Mouse (Mus musculus) myocyte (in vitro differentiated cells): ENCODE measurements at regions not wholly inside any gene's neighbourhood (a gene's known extent, or its start where the extent isn't known, plus 50 kb on each side); places are given as distances from the start of the nearest gene placed in this dataset.

ENCODE experiments used
- CEBPB ChIP-seq: IDR thresholded peaks from 2 replicates; pipeline ENCODE4 v1.6.1; 2011; ENCODE audit warnings: mild to moderate bottlenecking, moderate library complexity; ENCODE audit not compliant: poor library complexity, insufficient read depth, severe bottlenecking
- POLR2A ChIP-seq: IDR thresholded peaks from one replicate; pipeline ENCODE4 v1.6.1; 2011; ENCODE audit warnings: low read depth, mild to moderate bottlenecking, control low read depth, moderate library complexity; ENCODE audit not compliant: insufficient read length
- REST ChIP-seq: IDR thresholded peaks from one replicate; pipeline ENCODE4 v1.6.1; 2011; ENCODE audit warnings: mild to moderate bottlenecking, control low read depth, moderate library complexity; ENCODE audit not compliant: insufficient read depth, insufficient read length
- TCF12 ChIP-seq: IDR thresholded peaks from one replicate; pipeline ENCODE4 v1.6.1; 2011; ENCODE audit warnings: mild to moderate bottlenecking, control low read depth; ENCODE audit not compliant: poor library complexity, insufficient read depth, severe bottlenecking

DNA sequence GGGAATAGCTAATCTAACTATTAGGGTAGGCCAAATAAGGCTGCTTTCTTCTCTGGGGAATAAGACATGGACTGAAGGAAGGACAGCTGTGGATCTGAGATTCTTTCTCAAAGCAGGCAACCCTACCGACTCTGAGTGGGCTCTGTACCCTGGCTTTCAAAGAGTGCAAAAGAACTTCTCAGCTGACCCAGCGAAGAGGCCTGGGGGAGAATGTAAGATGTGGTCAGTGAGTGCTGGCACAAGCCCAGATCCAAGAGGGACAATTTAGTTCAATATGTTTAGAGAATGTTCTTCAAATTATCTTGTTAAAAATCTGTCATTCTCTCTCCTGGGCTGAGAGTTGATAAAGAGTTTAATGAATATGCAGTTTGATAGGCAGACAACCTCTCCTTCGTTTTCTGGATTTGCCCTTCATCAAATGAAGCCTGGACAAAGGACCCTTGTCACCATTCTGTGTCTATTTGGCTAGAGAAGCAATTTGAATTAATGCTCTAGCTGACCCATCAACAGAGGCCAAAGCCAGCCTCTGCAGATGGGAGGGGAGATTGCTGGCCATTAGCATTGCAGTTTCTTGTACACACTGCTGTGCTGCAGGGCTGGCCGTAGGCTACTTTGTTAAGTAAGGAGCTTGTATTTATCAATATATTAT lies 509.8 kb downstream of the Igsf11 start:
- TF ChIP-seq REST (no peak), POLR2A (no peak), TCF12 (no peak), CEBPB (no peak)
